Mouse (Mus musculus) forebrain, embryonic 10.5 days (tissue): ENCODE data around the gene Panx3. TPM values are rescaled to one million over a fixed set of nuclear protein-coding genes. Genes with fewer than 3 reads are reported as not detected.

Experiments
- DNase-seq: peaks from one replicate; pipeline ENCODE4 v3.0.0-alpha.2; 2017; ENCODE audit warnings: low spot score; ENCODE audit errors: extremely low spot score
- H3K27ac ChIP-seq: fragments of 300-500 bp; sonication (generic); 2 replicates; pipeline ENCODE4 v1.5.1; 2016; ENCODE audit warnings: mild to moderate bottlenecking
- H3K27me3 ChIP-seq: fragments of 300-500 bp; sonication (generic); 2 replicates; pipeline ENCODE4 v1.6.1; 2016; ENCODE audit warnings: mild to moderate bottlenecking; ENCODE audit not compliant: poor library complexity, severe bottlenecking
- H3K36me3 ChIP-seq: fragments of 300-500 bp; sonication (generic); replicated peaks from 2 replicates; pipeline ENCODE4 v1.6.1; 2016; ENCODE audit warnings: mild to moderate bottlenecking, moderate library complexity
- H3K4me1 ChIP-seq: fragments of 300-500 bp; sonication (generic); 2 replicates; pipeline ENCODE4 v1.6.1; 2016
- H3K4me3 ChIP-seq: fragments of 300-500 bp; sonication (generic); 2 replicates; pipeline ENCODE4 v1.5.1; 2016; ENCODE audit warnings: mild to moderate bottlenecking, moderate library complexity
- H3K9me3 ChIP-seq: fragments of 300-500 bp; sonication (generic); 2 replicates; pipeline ENCODE4 v1.6.1; 2016; ENCODE audit warnings: mild to moderate bottlenecking, moderate library complexity
- WGBS: fragments of 180-500 bp; shearing (Covaris S2); methylation state at CpG from one replicate; pipeline ENCODE4 v1.1.7; 2016; 5-methylcytosine and 5-hydroxymethylcytosine counted together
- polyA plus RNA-seq: library from polyadenylated mRNA; unstranded; fragments of >200 nt; fragmentation: Nextera tagmentation; extraction: Ambion mirVana; gene quantifications from 2 replicates; pipeline ENCODE4 v1.2.1, GENCODE M21; 2016

Gene Panx3
- polyA plus RNA-seq = not detected in 2 replicates

DNA sequence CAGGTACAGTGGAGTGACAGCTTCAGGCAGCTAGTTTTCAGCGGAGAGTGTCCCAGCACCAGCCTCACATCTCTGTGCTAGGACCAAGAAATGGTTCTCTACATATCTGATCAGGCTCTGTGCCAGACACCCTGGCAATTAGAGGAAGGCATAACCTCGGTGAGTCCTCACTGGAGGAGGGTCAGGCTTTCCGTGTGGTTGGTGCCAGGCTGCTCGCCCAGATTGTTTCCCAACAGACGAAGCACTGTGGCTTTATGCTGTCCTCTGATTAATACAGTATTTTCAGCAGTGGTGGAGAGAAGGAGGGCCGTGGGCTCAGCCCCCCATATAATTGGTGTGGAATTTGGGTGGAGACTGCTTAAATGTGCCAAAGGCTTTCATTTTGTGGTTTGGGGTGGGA is at the start of gene Panx3:
Panx3 (minus strand) TSS at position 121 of the 400 bp plus-strand sequence.
- WGBS = 78% methylated on average over 6 of the region's 6 CpGs
- Histone ChIP-seq H3K4me1 (no peaks in the 10 kb centered on the region), H3K4me3 (no peak within 1 kb of the TSS), H3K27ac (no peak within 1 kb of the TSS), H3K9me3 (0 out of 2 replicates have a peak, but pooled peaks cover 3% of the 10 kb centered on the region), H3K27me3 (no peaks in the 10 kb centered on the region), H3K36me3 (no peaks in the 10 kb centered on the region)
- no peak for DNase-seq

DNA sequence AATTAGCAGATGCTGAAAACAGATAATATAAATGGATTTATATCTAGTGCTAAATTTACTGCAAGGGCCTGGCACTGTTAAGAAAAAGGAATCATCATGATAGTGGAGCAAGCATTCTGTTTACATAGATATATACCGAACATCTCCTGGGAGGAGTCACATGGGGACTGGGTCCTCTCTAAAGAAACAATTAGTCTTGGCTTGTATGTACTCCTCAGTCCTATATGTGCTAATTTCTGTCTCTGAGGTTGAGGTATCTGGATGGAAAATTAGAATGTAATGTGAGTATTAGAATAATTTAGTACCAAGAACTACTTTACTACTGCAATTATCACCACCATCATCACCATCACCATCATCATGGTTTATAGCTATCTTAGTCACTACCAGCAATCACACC is 47.1 kb upstream of the Panx3 start, which contains the start of gene Olfr160:
Olfr160 (minus strand) TSS at position 101 of the 400 bp plus-strand sequence.
- no peak for DNase-seq
- 94% methylated on average over 1 of the region's 1 CpGs for whole genome bisulfite sequencing

DNA sequence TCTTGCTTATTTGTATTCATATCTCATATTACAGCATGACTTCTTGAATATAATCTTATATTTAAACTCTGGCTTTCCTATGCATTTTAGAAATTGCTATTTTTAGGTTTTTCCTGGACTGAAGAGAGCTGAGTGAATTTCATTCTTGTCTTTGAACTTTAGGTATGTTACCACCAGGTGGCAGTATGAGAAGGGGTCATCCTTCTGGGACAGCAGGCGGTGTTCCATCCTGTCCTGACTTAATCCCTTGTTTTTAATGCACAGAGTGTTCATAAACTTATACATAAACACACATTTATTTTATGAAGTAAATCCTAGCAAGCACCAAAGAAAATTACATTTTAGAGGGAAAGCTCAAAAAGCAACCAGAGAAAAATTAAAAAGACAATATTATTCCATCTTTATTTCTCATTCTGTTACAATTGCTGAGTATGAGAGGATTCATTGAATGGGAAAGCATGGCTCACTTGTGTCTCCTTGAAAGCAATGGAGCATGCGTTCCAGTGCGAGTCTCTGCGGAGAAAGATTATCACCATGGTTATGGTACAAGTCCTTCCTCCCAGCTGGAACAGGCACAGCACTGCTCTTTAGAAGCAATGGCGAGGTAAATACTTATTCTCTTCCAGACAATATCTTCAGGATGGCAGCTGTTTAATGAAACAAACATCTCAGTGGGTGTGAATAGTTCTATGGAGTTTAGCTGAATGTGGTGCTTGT is 21.1 kb upstream of the Panx3 start:
- Histone ChIP-seq H3K27me3 (no peaks in the 10 kb centered on the region), H3K36me3 (no peaks in the 10 kb centered on the region), H3K27ac (no peak overlapping the region), H3K4me3 (no peak overlapping the region), H3K9me3 (no peaks in the 10 kb centered on the region), H3K4me1 (no peaks in the 10 kb centered on the region)
- no peak for DNase-seq
- 40% methylated on average over 5 of the region's 5 CpGs for WGBS

More for the DNA sequence above, 47.1 kb upstream of the Panx3 start, which contains the start of gene Olfr160:
- H3K36me3 ChIP-seq = no peaks in the 10 kb centered on the region
- no peaks in the 10 kb centered on the region for H3K4me1 ChIP-seq
- H3K9me3 ChIP-seq = no peaks in the 10 kb centered on the region
- no peak within 1 kb of the TSS for H3K4me3 ChIP-seq
- no peaks in the 10 kb centered on the region for H3K27me3 ChIP-seq
- H3K27ac ChIP-seq = no peak within 1 kb of the TSS

DNA sequence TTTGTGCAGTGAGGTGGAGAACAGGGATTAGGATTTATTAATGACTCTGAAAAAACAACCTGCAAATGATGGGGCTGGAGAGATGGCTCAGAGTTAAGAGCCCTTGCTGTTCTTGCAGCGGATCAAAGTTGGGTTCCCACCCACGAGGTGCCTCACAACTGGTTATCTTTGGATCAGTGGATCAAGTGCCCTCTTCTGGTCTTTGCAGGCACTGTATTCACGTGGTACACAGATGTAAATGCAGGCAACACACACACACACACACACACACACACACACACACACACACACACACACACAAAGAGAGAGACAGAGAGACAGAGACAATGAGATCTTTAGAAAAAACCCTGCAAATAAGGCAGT is 18.9 kb upstream of the Panx3 start:
- DNase-seq = no peak
- 51% methylated on average over 3 of the region's 3 CpGs for WGBS
- Histone ChIP-seq H3K4me1 (no peaks in the 10 kb centered on the region), H3K27me3 (no peaks in the 10 kb centered on the region), H3K27ac (no peak overlapping the region), H3K4me3 (no peak overlapping the region), H3K9me3 (no peaks in the 10 kb centered on the region), H3K36me3 (no peaks in the 10 kb centered on the region)

DNA sequence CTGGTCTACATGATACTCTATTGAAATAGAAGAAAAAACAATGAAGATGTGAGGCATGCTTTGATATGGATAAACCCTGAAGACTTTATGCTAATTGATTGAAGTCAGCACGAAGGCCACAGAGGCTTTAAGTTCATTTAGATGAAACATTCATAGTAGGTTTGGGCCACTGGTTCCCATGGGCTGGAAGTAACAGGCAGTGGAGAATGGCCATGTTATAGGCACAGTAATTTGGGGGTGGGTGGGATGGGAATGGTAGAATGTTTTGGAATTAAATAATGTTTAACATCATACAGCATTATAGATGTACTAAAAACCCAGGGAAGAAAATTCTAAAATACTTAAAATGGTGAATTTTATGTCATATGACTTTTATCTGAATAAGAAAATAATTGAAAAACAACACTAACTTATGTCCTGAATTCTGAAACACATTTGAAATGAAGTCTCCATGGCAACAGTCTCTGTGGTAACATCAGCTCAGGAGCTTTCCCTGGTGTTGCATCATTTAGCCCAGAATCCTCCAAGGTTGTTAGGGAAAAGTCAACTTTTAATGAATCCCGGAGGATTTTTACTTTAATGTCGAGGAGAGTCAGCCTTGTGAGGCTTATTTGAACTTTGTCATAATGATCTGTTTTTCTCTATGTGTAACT is 18.4 kb upstream of the Panx3 start:
- no peak for DNase-seq
- 81% methylated on average over 3 of the region's 3 CpGs for WGBS
- no peaks in the 10 kb centered on the region for H3K4me1 ChIP-seq
- H3K9me3 ChIP-seq = no peaks in the 10 kb centered on the region
- H3K27me3 ChIP-seq = no peaks in the 10 kb centered on the region
- H3K27ac ChIP-seq = no peak overlapping the region
- H3K4me3 ChIP-seq = no peak overlapping the region
- H3K36me3 ChIP-seq = no peaks in the 10 kb centered on the region

DNA sequence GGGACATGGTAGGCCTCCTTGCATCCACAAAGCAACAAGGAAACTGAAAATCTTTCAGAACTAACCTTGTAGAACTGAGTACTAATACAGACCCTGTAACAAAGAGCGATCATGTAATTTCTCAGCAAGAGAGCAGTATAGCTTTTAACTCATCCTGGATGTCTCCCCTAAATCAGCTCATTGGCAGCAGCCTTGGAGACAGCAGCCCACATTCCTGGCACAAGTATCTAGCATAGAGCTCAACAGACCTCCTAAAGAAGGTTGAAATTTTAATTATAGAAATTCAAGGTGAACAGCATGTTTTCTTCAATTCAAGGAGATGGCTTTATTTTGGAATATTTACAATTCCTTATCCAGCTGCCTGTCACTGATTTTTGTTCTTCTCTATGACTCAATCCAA is 12.1 kb upstream of the Panx3 start:
- Histone ChIP-seq H3K27ac (no peak overlapping the region), H3K36me3 (no peaks in the 10 kb centered on the region), H3K4me3 (no peak overlapping the region), H3K27me3 (no peaks in the 10 kb centered on the region), H3K9me3 (no peaks in the 10 kb centered on the region), H3K4me1 (no peaks in the 10 kb centered on the region)
- WGBS = 92% methylated on average over 1 of the region's 1 CpGs
- no peak for DNase-seq

DNA sequence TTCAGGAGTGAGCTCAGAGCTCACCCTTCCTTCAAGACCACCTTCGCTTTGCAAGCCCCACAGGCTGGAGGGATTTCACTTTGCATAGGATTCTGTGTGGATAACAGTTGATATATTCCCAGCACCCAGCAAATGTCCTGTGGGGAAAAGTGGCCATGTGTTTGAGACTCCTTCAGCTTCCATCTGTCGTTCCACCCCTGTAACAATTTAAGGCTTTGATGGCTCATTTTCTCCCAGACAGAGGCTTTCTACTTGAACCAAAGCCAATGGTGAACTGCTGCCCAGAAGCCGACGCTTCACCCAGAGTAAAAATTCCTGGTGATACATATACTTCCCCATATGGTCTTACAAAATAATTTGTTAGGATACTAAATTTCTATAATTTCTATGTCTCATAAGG is 6.3 kb upstream of the Panx3 start:
- Histone ChIP-seq H3K9me3 (0 out of 2 replicates have a peak, but pooled peaks cover 3% of the 10 kb centered on the region), H3K27me3 (no peaks in the 10 kb centered on the region), H3K27ac (no peak overlapping the region), H3K4me3 (no peak overlapping the region), H3K36me3 (no peaks in the 10 kb centered on the region), H3K4me1 (no peaks in the 10 kb centered on the region)
- WGBS = 90% methylated on average over 4 of the region's 4 CpGs
- DNase-seq = no peak

DNA sequence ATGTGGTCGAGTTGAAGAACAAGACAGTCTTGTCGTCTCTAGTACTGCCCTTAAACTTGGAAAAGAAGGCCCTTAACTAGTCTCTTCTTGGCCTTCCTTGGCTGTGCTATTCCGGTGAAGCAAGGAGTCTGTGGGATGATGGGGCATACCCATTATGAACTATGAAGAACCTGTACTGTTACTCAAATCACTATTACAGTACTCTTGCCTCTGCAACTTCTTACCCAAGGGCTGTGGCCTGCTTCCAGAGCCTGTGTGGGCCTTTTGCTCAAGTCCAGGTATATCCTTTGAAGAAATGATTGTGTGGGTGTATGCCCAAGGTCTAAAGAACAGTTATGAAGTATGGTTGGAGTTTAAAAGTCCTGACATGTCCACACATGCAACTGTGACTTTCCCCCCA is 1.2 kb upstream of the Panx3 start:
- H3K4me3 ChIP-seq = no peak overlapping the region
- no peak overlapping the region for H3K27ac ChIP-seq
- DNase-seq = no peak
- WGBS = 90% methylated on average over 3 of the region's 3 CpGs
- H3K4me1 ChIP-seq = no peaks in the 10 kb centered on the region
- H3K27me3 ChIP-seq = no peaks in the 10 kb centered on the region
- 0 out of 2 replicates have a peak, but pooled peaks cover 3% of the 10 kb centered on the region for H3K9me3 ChIP-seq
- no peaks in the 10 kb centered on the region for H3K36me3 ChIP-seq

DNA sequence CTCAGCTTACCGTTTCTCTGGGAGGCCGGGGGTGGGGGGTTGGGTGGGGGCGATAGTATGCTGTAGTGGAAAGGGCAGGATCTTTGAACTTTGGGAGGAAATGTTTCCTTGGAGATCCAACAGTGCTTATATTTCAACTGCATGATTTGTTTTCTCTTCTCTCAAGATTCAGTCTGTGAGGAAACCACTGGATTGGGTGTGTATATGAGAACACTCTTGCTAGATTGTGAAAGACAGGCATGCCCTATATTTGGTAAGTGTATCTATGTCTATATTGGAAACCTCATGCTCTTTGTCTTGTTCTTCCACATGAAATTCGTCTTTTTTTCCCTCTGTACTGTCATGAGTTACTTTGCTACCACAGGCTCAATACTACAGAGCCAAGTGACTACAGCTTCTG is 643 bp upstream of the Panx3 start:
- 85% methylated on average over 4 of the region's 4 CpGs for WGBS
- Histone ChIP-seq H3K9me3 (0 out of 2 replicates have a peak, but pooled peaks cover 3% of the 10 kb centered on the region), H3K27ac (no peak overlapping the region), H3K27me3 (no peaks in the 10 kb centered on the region), H3K4me3 (no peak overlapping the region), H3K4me1 (no peaks in the 10 kb centered on the region), H3K36me3 (no peaks in the 10 kb centered on the region)
- no peak for DNase-seq

DNA sequence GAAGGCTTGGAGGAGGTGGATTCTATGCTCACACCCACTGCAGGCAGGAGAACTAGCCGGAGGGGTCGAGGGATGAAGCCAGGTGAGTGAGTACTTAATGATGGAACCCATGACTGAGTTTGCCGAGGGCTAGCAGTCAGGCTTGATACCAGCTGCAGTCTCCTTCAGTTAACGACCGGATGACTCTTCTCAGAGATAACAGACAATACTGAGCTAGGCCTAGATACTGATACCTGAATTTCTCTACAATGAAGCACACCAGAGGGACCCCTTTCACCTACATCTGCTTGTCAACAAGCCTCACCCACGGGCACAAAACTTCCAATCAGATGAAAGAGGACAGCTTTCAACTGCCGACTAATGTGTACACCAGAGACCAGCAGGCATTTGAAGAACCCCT is 3.0 kb downstream of the Panx3 start:
- no peak for DNase-seq
- Histone ChIP-seq H3K4me3 (no peak overlapping the region), H3K27me3 (no peaks in the 10 kb centered on the region), H3K9me3 (no peaks in the 10 kb centered on the region), H3K4me1 (no peaks in the 10 kb centered on the region), H3K36me3 (no peaks in the 10 kb centered on the region), H3K27ac (no peak overlapping the region)
- WGBS = 81% methylated on average over 7 of the region's 7 CpGs

DNA sequence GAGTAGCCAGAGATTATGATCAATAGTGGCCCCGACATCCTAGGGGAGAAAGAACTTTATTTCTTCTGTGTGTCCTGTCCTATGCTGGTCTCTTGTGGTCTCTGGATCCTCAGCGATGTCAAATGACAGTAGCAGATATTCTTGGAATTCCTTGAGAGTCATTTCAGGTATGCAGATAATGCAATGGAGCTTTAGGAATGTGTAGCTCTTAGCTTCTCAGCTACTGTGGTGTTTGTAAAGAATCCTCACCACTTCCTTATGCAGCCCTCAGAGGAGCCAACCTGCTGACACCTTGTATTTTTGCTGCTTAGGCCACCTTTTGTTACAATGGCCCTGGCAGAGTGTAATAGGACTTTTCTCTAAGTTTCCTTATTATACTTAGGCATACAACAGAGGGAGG is 4.4 kb downstream of the Panx3 start:
- Histone ChIP-seq H3K27me3 (no peaks in the 10 kb centered on the region), H3K9me3 (no peaks in the 10 kb centered on the region), H3K4me3 (no peak overlapping the region), H3K27ac (no peak overlapping the region), H3K4me1 (no peaks in the 10 kb centered on the region), H3K36me3 (no peaks in the 10 kb centered on the region)
- WGBS = 66% methylated on average over 2 of the region's 2 CpGs
- no peak for DNase-seq

DNA sequence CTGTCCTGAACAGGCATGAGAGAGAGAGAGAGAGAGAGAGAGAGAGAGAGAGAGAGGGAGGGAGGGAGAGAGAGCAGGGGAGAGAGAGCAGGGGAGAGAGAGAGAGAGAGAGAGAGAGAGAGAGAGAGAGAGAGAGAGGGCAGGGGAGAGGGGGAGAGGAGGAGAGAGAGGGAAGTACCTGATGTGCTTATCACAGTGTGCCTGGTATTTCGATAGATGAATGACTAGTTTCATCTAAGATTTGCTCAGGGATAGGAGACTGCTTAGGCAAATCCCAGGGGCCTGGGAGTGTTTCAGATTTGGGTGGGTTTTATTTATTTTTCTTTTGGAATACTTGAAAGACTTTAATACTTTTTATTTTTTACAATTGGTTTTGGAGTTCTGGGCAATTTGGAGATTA is 5.8 kb downstream of the Panx3 start:
- Histone ChIP-seq H3K4me3 (no peak overlapping the region), H3K4me1 (no peaks in the 10 kb centered on the region), H3K9me3 (no peaks in the 10 kb centered on the region), H3K27ac (no peak overlapping the region), H3K27me3 (no peaks in the 10 kb centered on the region), H3K36me3 (no peaks in the 10 kb centered on the region)
- 88% methylated on average over 1 of the region's 1 CpGs for WGBS
- DNase-seq = peak; percentile 4

DNA sequence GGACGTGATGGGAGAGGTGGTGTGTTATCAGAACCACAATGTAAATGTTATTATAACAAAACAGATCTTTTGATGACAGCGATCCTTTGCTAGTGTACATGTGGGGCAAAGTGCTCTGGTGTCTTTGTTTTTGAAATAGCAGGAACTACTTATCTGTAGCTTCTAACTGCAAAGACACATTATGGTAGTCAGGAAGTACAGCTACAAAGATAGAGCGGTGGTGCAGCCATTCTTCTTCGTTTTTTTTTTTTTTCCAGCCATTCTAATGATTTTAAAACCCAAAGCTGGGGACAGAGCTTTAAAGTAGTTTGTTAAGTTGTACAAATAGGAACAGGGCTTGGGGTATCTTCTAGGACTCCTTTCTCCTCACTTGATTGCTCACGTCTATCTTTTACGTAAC is 9.6 kb downstream of the Panx3 start:
- peaks cover 2% of the 10 kb centered on the region for H3K36me3 ChIP-seq
- no peaks in the 10 kb centered on the region for H3K9me3 ChIP-seq
- DNase-seq = no peak
- H3K27me3 ChIP-seq = no peaks in the 10 kb centered on the region
- WGBS = 88% methylated on average over 6 of the region's 6 CpGs
- peaks cover 19% of the 10 kb centered on the region for H3K4me1 ChIP-seq
- no peak overlapping the region for H3K4me3 ChIP-seq
- H3K27ac ChIP-seq = no peak overlapping the region
